Mouse (Mus musculus): ENCODE results near the gene Srp14. TPM values are rescaled to one million over a fixed set of nuclear protein-coding genes. Genes with fewer than 3 reads are reported as not detected.

Gene Srp14
- 216 and 231 TPM in 2 replicates for polyA plus RNA-seq (2015; fragmentation: Nextera tagmentation; extraction: Ambion mirVana)

GRCm38 (mm10) chr2:118479550-118479909, at the start of gene Srp14:
TSS of gene Srp14 (minus strand) at chr2:118479711.
- peaks cover 13% of the 10 kb centered on the region for H3K4me1 ChIP-seq (ENCODE audit: insufficient read depth, low read length)
- no peaks in the 10 kb centered on the region for H3K27me3 ChIP-seq (ENCODE audit: insufficient read depth, low read length)
- H3K4me2 ChIP-seq (replicated peaks; ENCODE audit: low read depth, low read length): peak within 1 kb of the TSS; percentile 90
- H3K27ac ChIP-seq (ENCODE audit: low read length): peak within 1 kb of the TSS; percentile 86
- peaks cover 18% of the 10 kb centered on the region for H3K36me3 ChIP-seq (ENCODE audit: insufficient read depth, low read length)
- peak within 1 kb of the TSS; percentile 90 for H3K9ac ChIP-seq (replicated peaks; ENCODE audit: low read length)
- peak within 1 kb of the TSS; percentile 80 for H3K4me3 ChIP-seq (ENCODE audit: low read length)
- H3K9me3 ChIP-seq (ENCODE audit: low read length): no peaks in the 10 kb centered on the region
- under 1% methylated on average over 35 of the region's 35 CpGs for WGBS
- peak; percentile 95 for ATAC-seq (ENCODE audit: low FRiP score, low TSS enrichment)

GRCm38 (mm10) chr2:118526545-118526944, 47.0 kb upstream of the Srp14 start:
- no peaks in the 10 kb centered on the region for H3K9me3 ChIP-seq (ENCODE audit: low read length)
- no peak overlapping the region for H3K4me2 ChIP-seq (replicated peaks; ENCODE audit: low read depth, low read length)
- H3K27me3 ChIP-seq (ENCODE audit: insufficient read depth, low read length): no peaks in the 10 kb centered on the region
- peaks cover 5% of the 10 kb centered on the region for H3K36me3 ChIP-seq (ENCODE audit: insufficient read depth, low read length)
- H3K4me3 ChIP-seq (ENCODE audit: low read length): no peak overlapping the region
- peaks cover 57% of the 10 kb centered on the region for H3K4me1 ChIP-seq (ENCODE audit: insufficient read depth, low read length)
- 85% methylated on average over 5 of the region's 5 CpGs for WGBS
- no peak for ATAC-seq (ENCODE audit: low FRiP score, low TSS enrichment)
- no peak overlapping the region for H3K27ac ChIP-seq (ENCODE audit: low read length)
- no peak overlapping the region for H3K9ac ChIP-seq (replicated peaks; ENCODE audit: low read length)

GRCm38 (mm10) chr2:118524811-118525210, 45.3 kb upstream of the Srp14 start:
- no peaks in the 10 kb centered on the region for H3K9me3 ChIP-seq (ENCODE audit: low read length)
- H3K9ac ChIP-seq (replicated peaks; ENCODE audit: low read length): no peak overlapping the region
- H3K4me3 ChIP-seq (ENCODE audit: low read length): no peak overlapping the region
- H3K27me3 ChIP-seq (ENCODE audit: insufficient read depth, low read length): no peaks in the 10 kb centered on the region
- no peaks in the 10 kb centered on the region for H3K36me3 ChIP-seq (ENCODE audit: insufficient read depth, low read length)
- peaks cover 50% of the 10 kb centered on the region for H3K4me1 ChIP-seq (ENCODE audit: insufficient read depth, low read length)
- 81% methylated on average over 3 of the region's 3 CpGs for WGBS
- no peak for ATAC-seq (ENCODE audit: low FRiP score, low TSS enrichment)
- no peak overlapping the region for H3K4me2 ChIP-seq (replicated peaks; ENCODE audit: low read depth, low read length)
- H3K27ac ChIP-seq (ENCODE audit: low read length): no peak overlapping the region

GRCm38 (mm10) chr2:118523163-118523730, 43.7 kb upstream of the Srp14 start:
- 26% methylated on average over 5 of the region's 5 CpGs for WGBS
- peaks cover 48% of the 10 kb centered on the region for H3K4me1 ChIP-seq (ENCODE audit: insufficient read depth, low read length)
- H3K9me3 ChIP-seq (ENCODE audit: low read length): no peaks in the 10 kb centered on the region
- H3K27me3 ChIP-seq (ENCODE audit: insufficient read depth, low read length): no peaks in the 10 kb centered on the region
- no peaks in the 10 kb centered on the region for H3K36me3 ChIP-seq (ENCODE audit: insufficient read depth, low read length)
- peak overlapping the region; percentile 20 for H3K27ac ChIP-seq (ENCODE audit: low read length)
- 0 out of 2 replicates have a peak overlapping the region, but pooled peaks have one; percentile 13 for H3K9ac ChIP-seq (replicated peaks; ENCODE audit: low read length)
- no peak overlapping the region for H3K4me2 ChIP-seq (replicated peaks; ENCODE audit: low read depth, low read length)
- H3K4me3 ChIP-seq (ENCODE audit: low read length): no peak overlapping the region
- ATAC-seq (ENCODE audit: low FRiP score, low TSS enrichment): peak; percentile 32; the same call in 1 of the 2 replicates

GRCm38 (mm10) chr2:118522265-118522664, 42.8 kb upstream of the Srp14 start:
- H3K4me1 ChIP-seq (ENCODE audit: insufficient read depth, low read length): peaks cover 43% of the 10 kb centered on the region
- WGBS: 13% methylated on average over 2 of the region's 2 CpGs
- no peak overlapping the region for H3K9ac ChIP-seq (replicated peaks; ENCODE audit: low read length)
- H3K9me3 ChIP-seq (ENCODE audit: low read length): no peaks in the 10 kb centered on the region
- peak overlapping the region; percentile 55; the same call in 1 of the 2 replicates for H3K27ac ChIP-seq (ENCODE audit: low read length)
- no peak for ATAC-seq (ENCODE audit: low FRiP score, low TSS enrichment)
- no peak overlapping the region for H3K4me3 ChIP-seq (ENCODE audit: low read length)
- no peaks in the 10 kb centered on the region for H3K36me3 ChIP-seq (ENCODE audit: insufficient read depth, low read length)
- H3K27me3 ChIP-seq (ENCODE audit: insufficient read depth, low read length): no peaks in the 10 kb centered on the region
- no peak overlapping the region for H3K4me2 ChIP-seq (replicated peaks; ENCODE audit: low read depth, low read length)

- H3K36me3 ChIP-seq (ENCODE audit: insufficient read depth, low read length): no peaks in the 10 kb centered on the region
- peak; percentile 83 for ATAC-seq (ENCODE audit: low FRiP score, low TSS enrichment)
- H3K4me2 ChIP-seq (replicated peaks; ENCODE audit: low read depth, low read length): no peak overlapping the region
- no peaks in the 10 kb centered on the region for H3K9me3 ChIP-seq (ENCODE audit: low read length)
- H3K9ac ChIP-seq (replicated peaks; ENCODE audit: low read length): peak overlapping the region; percentile 54
- H3K27ac ChIP-seq (ENCODE audit: low read length): peak overlapping the region; percentile 84
- 37% methylated on average over 9 of the region's 9 CpGs for WGBS
- no peak overlapping the region for H3K4me3 ChIP-seq (ENCODE audit: low read length)
- peaks cover 43% of the 10 kb centered on the region for H3K4me1 ChIP-seq (ENCODE audit: insufficient read depth, low read length)
- H3K27me3 ChIP-seq (ENCODE audit: insufficient read depth, low read length): no peaks in the 10 kb centered on the region
These were observed 40.8 kb upstream of the Srp14 start for GRCm38 (mm10) chr2:118520042-118520933.

- Histone ChIP-seq H3K9ac (replicated peaks; ENCODE audit: low read length) (no peak overlapping the region), H3K4me1 (ENCODE audit: insufficient read depth, low read length) (peaks cover 36% of the 10 kb centered on the region), H3K36me3 (ENCODE audit: insufficient read depth, low read length) (no peaks in the 10 kb centered on the region), H3K4me2 (replicated peaks; ENCODE audit: low read depth, low read length) (no peak overlapping the region), H3K27me3 (ENCODE audit: insufficient read depth, low read length) (no peaks in the 10 kb centered on the region), H3K4me3 (ENCODE audit: low read length) (no peak overlapping the region), H3K9me3 (ENCODE audit: low read length) (no peaks in the 10 kb centered on the region), H3K27ac (ENCODE audit: low read length) (peak overlapping the region; percentile 14; the same call in 1 of the 2 replicates)
- WGBS: 62% methylated on average over 16 of the region's 16 CpGs
- ATAC-seq (ENCODE audit: low FRiP score, low TSS enrichment): no peak
These were observed 33.2 kb upstream of the Srp14 start for GRCm38 (mm10) chr2:118512418-118513377.

- Histone ChIP-seq H3K4me3 (ENCODE audit: low read length) (no peak overlapping the region), H3K27me3 (ENCODE audit: insufficient read depth, low read length) (no peaks in the 10 kb centered on the region), H3K36me3 (ENCODE audit: insufficient read depth, low read length) (no peaks in the 10 kb centered on the region), H3K9me3 (ENCODE audit: low read length) (no peaks in the 10 kb centered on the region), H3K4me2 (replicated peaks; ENCODE audit: low read depth, low read length) (no peak overlapping the region), H3K27ac (ENCODE audit: low read length) (peak overlapping the region; percentile 65), H3K9ac (replicated peaks; ENCODE audit: low read length) (no peak overlapping the region), H3K4me1 (ENCODE audit: insufficient read depth, low read length) (peaks cover 36% of the 10 kb centered on the region)
- WGBS: 37% methylated on average over 11 of the region's 11 CpGs
- ATAC-seq (ENCODE audit: low FRiP score, low TSS enrichment): no peak
These were observed 32.4 kb upstream of the Srp14 start for GRCm38 (mm10) chr2:118511779-118512417.
